Comparison of ENCODE assay signal across 23 mouse cellular contexts in genomic region chr13:10220403-10220802, GRCm38 (mm10).
DNase-seq lines count a peak whose midpoint lies in the region; ATAC-seq and TF ChIP-seq lines count a peak whose summit lies in the region.
"Had no signal": no experiment of that assay in that cellular context is flagged by ENCODE, and none has a peak within 500 bp of the region (broad histone marks: within the 10 kb centered on the region; RNA-seq: fewer than 3 reads in every experiment).

No protein-coding gene starts in this region.

- H3ac ChIP-seq in myocyte (ENCODE audit: control insufficient read depth, insufficient read length), result no peak overlapping the region

- DNase-seq in heart, adult 18-20 months, result peak; percentile 21 to 51
- DNase-seq in kidney, postnatal 14 days, result peak; percentile 2
- no peak for DNase-seq in kidney, postnatal 36 days
- DNase-seq in heart, postnatal 10 days, result peak; percentile 2 to 4
- DNase-seq in frontal cortex, postnatal 25 days (ENCODE audit: low spot score in 2 of 2), result no peak
- DNase-seq in left cerebral cortex, adult 11 months (ENCODE audit: low spot score), result no peak
- DNase-seq: adrenal gland, adult 8-10 months; cerebellum, adult 8-10 months; gastrocnemius, postnatal 14 days; kidney, postnatal 25 days; right cerebral cortex, postnatal 25 days had no signal

- intact Hi-C loops in heart, postnatal 10 days (cut with DNase I), result no loop called here

- H3K9me3 ChIP-seq in heart, embryonic 12.5 days (replicated peaks), result no peaks in the 10 kb centered on the region
- H3K9me3 ChIP-seq: forebrain, embryonic 12.5 days; intestine, embryonic 15.5 days; limb, embryonic 13.5 days; megakaryocyte, embryonic 14.5 days; midbrain, embryonic 15.5 days had no signal

- H3K36me3 ChIP-seq in heart, embryonic 12.5 days, result no peaks in the 10 kb centered on the region
- no peaks in the 10 kb centered on the region for H3K36me3 ChIP-seq in myocyte (ENCODE audit: control insufficient read depth, insufficient read depth)
- H3K36me3 ChIP-seq: forebrain, embryonic 12.5 days; intestine, embryonic 15.5 days; limb, embryonic 13.5 days; midbrain, embryonic 15.5 days had no signal

- no peak for ATAC-seq in heart, embryonic 12.5 days (ENCODE audit: insufficient number of reproducible peaks, low FRiP score)
- ATAC-seq: intestine, embryonic 15.5 days; lung, postnatal 0 days; midbrain, embryonic 15.5 days; Patski had no signal

- no peak overlapping the region for H3K4me2 ChIP-seq in heart, embryonic 12.5 days
- H3K4me2 ChIP-seq in myocyte (ENCODE audit: low read depth), result peak overlapping the region; percentile 44
- H3K4me2 ChIP-seq: forebrain, embryonic 12.5 days; hindbrain, embryonic 14.5 days; intestine, embryonic 15.5 days; limb, embryonic 13.5 days; midbrain, embryonic 15.5 days had no signal

- H3K9ac ChIP-seq in heart, embryonic 12.5 days, result no peak overlapping the region
- H3K9ac ChIP-seq: forebrain, embryonic 12.5 days; hindbrain, embryonic 14.5 days; intestine, embryonic 15.5 days; limb, embryonic 13.5 days; liver, embryonic 14.5 days; midbrain, embryonic 15.5 days had no signal

- H3K4me3 ChIP-seq in heart, embryonic 12.5 days, result no peak overlapping the region
- H3K4me3 ChIP-seq in myocyte, result no peak overlapping the region
- H3K4me3 ChIP-seq: forebrain, embryonic 12.5 days; intestine, embryonic 15.5 days; limb, embryonic 13.5 days; megakaryocyte, embryonic 14.5 days; midbrain, embryonic 15.5 days had no signal

- H3K79me2 ChIP-seq in myocyte (ENCODE audit: control insufficient read depth, insufficient read depth), result no peaks in the 10 kb centered on the region

- H3K27ac ChIP-seq in heart, embryonic 12.5 days (ENCODE audit: poor library complexity, severe bottlenecking), result no peak overlapping the region
- H3K27ac ChIP-seq: forebrain, embryonic 12.5 days; hindbrain, embryonic 14.5 days; intestine, embryonic 15.5 days; limb, embryonic 13.5 days; liver, embryonic 14.5 days; midbrain, embryonic 15.5 days had no signal

- H3K27me3 ChIP-seq in heart, embryonic 12.5 days (replicated peaks), result no peaks in the 10 kb centered on the region
- H3K27me3 ChIP-seq in myocyte (ENCODE audit: control insufficient read depth, insufficient read depth, insufficient read length), result no peaks in the 10 kb centered on the region
- H3K27me3 ChIP-seq: CH12.LX; forebrain, embryonic 12.5 days; intestine, embryonic 15.5 days; limb, embryonic 13.5 days; megakaryocyte, embryonic 14.5 days; midbrain, embryonic 15.5 days had no signal

- no peaks in the 10 kb centered on the region for H3K4me1 ChIP-seq in heart, embryonic 12.5 days (replicated peaks)
- H3K4me1 ChIP-seq: forebrain, embryonic 12.5 days; intestine, embryonic 15.5 days; limb, embryonic 13.5 days; midbrain, embryonic 15.5 days had no signal

- 49% methylated on average over 4 of the region's 4 CpGs for WGBS in heart, embryonic 12.5 days

- TF ChIP-seq POLR2A in myocyte (IDR thresholded peaks at IDR 0.05; ENCODE audit: insufficient read length, low read depth), result no peak

TF ChIP-seq in myocyte, 11 proteins besides CTCF, POLR2A, EP300 and RAD21:
- TF ChIP-seq MYOG (IDR thresholded peaks at IDR 0.05; ENCODE audit: control insufficient read depth in 1 of 3, insufficient read depth in 1 of 3, insufficient read length in 2 of 3, low read depth in 2 of 3) (no peak), TCF12 (IDR thresholded peaks at IDR 0.05; ENCODE audit: insufficient read depth, poor library complexity, severe bottlenecking) (no peak), TCF3 (IDR thresholded peaks at IDR 0.05; ENCODE audit: insufficient read length, low read depth) (no peak), REST (IDR thresholded peaks at IDR 0.05; ENCODE audit: insufficient read depth, insufficient read length) (no peak), SRF (IDR thresholded peaks at IDR 0.05; ENCODE audit: control insufficient read depth, insufficient read length, low read depth) (no peak), MAX (IDR thresholded peaks at IDR 0.05; ENCODE audit: low read depth) (no peak), USF1 (IDR thresholded peaks at IDR 0.05; ENCODE audit: low read depth) (no peak), MYOD1 (IDR thresholded peaks at IDR 0.05; ENCODE audit: control insufficient read depth in 1 of 3, insufficient read length in 2 of 3, low read depth in 2 of 3) (no peak), CEBPB (IDR thresholded peaks at IDR 0.05; ENCODE audit: insufficient read depth, poor library complexity, severe bottlenecking) (no peak), POLR2AphosphoS2 (IDR thresholded peaks at IDR 0.05; ENCODE audit: insufficient read length, low read depth) (no peak), E2F4 (IDR thresholded peaks at IDR 0.05; ENCODE audit: insufficient read depth) (no peak)
TF ChIP-seq in myocyte: peak in this region for 0.

Comparison
In these comparisons a context has a peak if more than half of its experiments do, and no peak if none do; other contexts are left out.
1. DNase-seq: peak in heart, adult 18-20 months (2 of 2), kidney, postnatal 14 days (single experiment) and heart, postnatal 10 days (2 of 2); none in kidney, postnatal 36 days (0 of 2), frontal cortex, postnatal 25 days (0 of 2) and left cerebral cortex, adult 11 months (single experiment).